Mouse (Mus musculus) left cerebral cortex, postnatal 25 days (tissue): ENCODE data around the gene BC005537. TPM values are rescaled to one million over a fixed set of nuclear protein-coding genes. Genes with fewer than 3 reads are reported as not detected.
"Not testable (repeated sequence)": the region's sequence is repeated elsewhere in the genome, so short reads cannot be mapped to it uniquely, and the experiment has no call there.

Source experiments
- DNase-seq, 2 experiments: peaks; one replicate each; pipeline ENCODE4 v3.0.0; 2022; ENCODE audit warnings: low spot score in 2 of 2, mixed read lengths in 1 of 2
- intact Hi-C: fragments of 180-260 bp; cut with DNase I; formaldehyde crosslinking; loops from one replicate; pipeline ENCODE4 v1.15.1; 2025
- total RNA-seq, 2 experiments: library from RNA; stranded (reverse); gene quantifications; 2 replicates each; pipeline ENCODE4 v1.2.3; 2021

Gene BC005537
- total RNA-seq, 2 experiments from 2014 or later, result 165 to 182 TPM

DNA sequence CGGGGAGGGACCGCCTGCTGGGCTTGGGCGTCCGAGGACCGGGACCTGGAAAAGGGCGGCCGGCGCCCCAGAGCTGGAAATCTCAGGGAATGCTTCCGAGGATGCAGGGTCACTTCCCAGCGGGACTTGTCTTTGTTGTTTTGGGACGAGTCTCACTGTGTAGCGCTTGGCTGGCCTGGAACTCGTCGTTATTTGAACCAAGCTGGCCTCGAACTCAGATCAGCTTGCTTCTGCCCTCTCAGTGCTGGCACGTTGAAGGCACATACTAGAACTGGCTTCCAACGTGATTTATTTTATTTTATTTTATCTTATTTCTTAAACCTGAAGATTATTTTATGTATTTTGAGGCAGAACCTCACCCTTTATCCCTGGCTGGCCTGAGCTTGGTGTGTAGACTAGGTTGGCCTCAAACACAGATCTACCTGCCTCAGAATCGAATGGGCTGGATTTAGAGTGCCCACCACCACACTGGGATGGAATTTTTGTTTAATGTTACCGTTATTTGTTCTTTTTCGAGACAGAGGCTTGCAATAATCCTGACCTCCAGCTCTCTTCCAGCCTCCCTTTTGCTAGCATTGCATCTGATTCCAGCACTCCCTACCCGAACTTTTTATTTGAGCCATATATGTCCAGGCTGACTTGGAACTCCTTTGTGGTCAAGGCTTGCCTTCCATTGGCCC, 30.8 kb downstream of the BC005537 start:
- intact Hi-C loops, result no loop called here
- DNase-seq, result no peak

DNA sequence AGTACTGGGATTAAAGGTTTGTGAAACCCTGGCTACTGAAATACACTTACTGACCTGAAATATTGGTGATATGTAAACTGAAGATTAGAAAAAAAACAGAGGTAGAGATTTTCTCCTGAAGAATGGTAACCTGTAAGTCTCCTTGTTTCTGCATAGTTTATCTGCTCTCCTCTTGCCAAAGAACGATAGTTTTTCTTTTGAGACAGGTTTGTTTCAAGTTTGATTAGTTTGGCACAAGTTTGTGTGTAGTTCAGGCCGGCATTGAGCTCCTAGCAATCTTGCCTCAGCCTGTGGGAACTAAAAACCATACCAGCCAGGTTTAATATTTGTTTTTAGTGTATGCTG, 31.3 kb downstream of the BC005537 start:
- no peak for DNase-seq
- intact Hi-C loops, result no loop called here

DNA sequence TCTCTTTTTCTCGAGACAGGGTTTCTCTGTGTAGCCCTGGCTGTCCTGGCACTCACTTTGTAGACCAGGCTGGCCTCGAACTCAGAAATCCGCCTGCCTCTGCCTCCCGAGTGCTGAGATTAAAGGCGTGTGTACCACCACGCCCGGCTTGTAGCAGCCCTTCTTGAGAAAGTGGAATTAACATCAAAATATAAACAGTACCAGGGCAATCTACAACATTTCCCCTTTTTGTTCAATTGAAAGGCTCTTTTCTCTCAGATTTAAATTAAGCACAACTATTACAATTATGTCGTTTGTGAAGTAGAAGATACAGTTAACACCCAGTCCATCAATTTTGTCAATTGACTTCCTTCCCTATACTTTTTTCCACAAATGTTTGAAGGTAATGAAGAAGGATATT, 36.3 kb downstream of the BC005537 start:
- intact Hi-C loops, DNase-seq: not testable (repeated sequence)

DNA sequence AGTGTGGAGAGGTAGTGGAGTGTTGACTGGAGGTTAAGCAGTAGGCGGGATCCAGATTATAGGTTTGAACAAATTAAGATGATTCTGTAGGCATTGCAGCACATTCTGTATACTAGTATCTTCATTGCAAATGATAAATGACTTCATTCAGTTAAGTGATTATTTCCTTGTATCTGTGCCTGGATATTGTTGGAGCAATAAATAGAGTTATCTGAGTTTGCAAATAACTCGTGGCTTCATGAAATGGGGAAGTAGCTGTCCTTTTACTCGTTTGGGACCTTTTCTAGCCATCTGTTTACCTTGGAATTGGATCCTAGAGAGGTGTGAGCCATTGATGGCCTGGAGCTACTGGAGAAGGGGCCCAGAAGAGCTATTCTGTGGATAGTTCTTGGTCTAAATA, 38.4 kb downstream of the BC005537 start:
- DNase-seq, result no peak
- intact Hi-C loops, result no loop called here

DNA sequence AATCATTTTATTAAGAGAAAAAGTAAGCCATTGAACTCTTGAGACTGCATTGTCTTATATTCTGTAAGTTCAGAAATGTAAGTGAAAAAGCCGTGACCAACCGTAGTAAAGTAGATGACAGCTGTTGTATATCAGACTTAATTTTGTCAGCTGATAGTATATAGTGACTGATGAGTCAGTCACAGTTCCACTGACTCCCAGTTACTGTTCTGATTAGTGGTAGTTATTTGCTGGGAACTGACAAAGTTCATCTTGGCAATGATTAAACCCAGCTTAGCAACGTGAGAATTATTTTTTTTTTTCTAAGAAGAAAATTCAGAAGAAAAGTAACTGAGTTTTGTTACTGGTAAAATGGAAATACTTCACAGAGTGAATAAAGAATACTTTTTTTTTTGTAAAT, 40.2 kb downstream of the BC005537 start:
- no peak for DNase-seq
- intact Hi-C loops, result no loop called here

DNA sequence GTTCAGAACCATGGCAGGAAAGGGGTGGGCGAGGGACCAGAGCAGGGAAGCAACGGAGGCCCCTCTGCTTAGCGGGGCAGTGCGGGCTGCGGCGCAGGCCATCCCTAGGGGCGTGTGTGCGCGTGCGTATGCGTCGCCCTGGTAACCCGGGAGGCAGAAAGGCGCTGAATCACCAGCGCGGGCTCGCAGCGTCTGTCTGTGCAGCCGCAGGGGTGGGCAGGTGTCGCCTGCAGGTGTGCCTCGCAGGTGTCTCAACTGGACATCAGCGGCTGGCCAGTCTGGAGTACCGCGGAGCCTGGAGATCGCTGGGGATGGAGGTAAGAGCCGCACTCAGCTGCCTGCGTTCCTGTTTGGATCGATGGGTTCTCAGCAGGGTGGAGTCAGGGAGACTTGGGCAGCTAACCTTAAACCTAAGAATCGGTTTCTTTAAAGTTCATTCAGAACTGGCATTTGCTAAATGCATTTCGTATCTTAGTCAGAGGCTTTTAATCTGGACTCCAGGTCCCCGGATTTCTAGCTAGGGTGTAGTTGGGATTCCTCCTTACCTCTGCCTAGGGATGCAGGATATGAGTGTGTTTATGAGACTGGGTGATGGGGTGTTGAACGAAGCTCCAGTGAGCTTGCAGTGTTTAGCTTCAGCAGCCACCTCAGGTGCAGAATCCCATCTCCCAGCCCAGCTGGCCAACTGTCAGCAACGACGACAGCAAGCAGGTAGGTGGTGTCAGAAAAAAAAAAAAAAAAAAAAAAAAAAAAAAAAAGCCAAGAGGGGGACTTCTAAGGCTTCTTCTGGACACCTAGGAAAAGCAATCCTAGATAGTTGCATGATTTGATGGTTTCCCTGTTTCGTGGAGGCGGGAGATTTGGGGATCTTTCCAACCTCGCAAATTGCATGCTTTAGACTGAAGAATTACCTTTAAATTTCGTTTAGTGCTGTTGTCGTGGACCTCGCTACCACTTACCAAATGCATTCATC, 43.8 kb downstream of the BC005537 start, which contains the start of gene D130043K22Rik:
Gene D130043K22Rik (plus strand): TSS at position 153 of the 973 bp plus-strand sequence.
- peak; percentile 79 to 82 for DNase-seq
- intact Hi-C loops, result loop anchor here (2.0 kb wide), 1 partner anchor 14 kb away; the partner anchor contains the start of genes Acot13 and Tdp2

DNA sequence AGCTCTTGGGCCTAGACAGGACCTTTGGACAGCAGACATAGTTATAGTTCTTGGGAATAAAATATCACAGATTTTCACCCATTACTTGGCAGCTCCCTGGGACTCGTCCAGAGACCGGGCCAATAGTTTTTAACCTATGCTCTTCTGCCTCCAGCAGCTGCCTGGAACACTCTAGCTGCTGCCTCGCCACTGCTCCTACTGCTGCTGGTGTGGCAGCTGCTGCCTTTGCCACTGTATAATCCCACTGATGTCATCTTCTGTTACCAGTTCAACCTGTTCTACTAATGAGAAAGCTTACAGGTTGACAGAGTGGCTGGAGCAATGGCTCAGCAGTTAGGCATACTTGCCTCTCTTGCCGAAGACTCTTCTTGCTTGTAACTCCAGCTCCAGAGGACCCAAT, 47.9 kb downstream of the BC005537 start:
- intact Hi-C loops, result no loop called here
- DNase-seq, result no peak

DNA sequence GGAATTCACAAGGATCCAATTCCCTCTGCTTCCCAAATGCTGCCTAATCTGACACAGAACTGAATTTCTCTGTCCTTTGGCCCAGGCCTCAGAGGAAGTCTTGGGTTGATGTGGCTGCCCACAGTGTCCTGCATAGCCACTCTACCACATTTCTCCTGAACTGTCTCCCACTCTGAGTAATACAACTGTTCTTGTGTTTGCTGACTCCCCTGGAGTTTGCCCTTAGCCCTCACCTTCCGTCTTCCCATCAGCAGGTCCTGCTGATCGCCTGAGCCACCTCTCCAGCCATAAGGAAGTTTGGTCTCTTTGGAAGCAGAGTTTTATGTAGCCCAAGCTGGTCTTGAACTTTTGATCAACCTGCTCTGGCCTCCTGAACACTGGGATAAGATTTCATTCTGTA, 50.5 kb downstream of the BC005537 start:
- DNase-seq, result no peak
- intact Hi-C loops, result no loop called here

DNA sequence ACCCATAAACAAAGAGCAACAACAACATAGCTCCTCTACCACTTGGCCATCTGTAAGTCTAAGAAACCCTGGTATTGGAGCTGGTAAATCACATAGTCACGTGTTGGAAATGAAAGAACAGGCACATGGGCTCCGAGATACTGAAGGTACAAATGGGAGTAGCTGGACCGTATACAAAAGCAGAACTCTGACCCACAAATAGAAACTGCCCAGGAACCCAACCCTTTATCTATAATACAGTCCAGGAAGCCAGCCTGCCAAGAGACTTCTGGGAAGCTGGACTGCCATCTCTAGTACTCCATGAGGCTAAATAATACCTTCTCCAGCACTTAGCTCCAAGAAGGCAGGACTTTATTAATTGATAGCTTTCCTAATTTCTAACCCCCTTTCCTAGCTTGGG, 51.1 kb downstream of the BC005537 start:
- intact Hi-C loops, result no loop called here
- no peak for DNase-seq

DNA sequence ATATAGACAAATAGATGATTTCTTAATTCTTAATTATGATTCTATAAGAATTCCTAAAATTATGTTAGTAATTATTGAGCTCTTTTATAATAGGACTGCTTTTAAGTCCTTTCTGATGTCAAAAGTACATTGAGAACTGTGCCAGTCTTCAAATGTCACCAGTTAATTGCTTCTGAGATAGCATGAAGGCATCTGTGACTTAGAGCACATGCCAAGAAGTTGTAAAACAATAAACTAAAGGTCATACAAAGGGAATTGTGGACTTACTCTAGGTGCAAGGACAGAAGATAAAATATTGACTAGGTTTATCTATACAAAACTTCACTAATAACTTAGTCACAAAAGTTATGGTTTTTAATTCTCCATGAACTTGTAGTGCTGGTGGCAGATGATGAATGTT, 57.7 kb downstream of the BC005537 start:
- no peak for DNase-seq
- intact Hi-C loops, result no loop called here

DNA sequence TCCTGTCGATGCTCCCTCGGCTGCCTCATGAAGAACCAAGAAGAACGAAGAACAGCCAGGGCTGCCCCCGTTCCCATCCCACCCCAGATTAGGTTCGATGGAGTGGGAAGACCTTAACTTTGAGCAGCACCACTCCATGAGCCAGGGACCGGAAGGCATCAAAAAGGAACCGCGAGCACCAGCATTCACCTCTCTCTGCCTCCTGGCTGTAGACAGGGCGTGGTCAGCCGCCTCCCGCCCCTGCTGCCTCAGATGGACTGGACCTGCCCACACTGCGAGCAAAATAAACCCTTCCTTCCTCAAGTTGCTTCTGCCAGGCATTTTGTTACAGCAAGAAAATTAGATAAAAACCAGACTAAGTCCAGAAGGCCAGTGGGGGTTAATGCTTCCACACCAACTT, 59.6 kb downstream of the BC005537 start:
- DNase-seq, result no peak
- intact Hi-C loops, result no loop called here

DNA sequence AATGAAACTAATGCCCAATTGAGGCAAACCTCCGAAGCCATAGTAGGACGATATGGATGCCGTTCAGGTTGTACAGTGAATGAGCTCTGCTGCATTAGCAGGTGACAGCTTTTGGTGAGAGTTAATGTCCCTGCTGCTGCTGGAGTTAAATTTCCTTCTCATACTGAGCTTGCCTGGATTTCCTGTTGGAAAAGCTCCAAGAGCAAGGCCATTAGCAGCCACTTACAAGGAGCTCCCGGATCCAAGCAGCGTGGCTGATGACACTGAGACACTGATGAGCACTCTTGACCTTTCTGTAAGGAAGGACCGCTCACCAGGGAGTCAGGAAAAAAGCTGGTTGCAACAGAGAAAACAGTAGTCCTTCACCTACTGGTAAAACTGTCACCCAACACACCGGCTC, 60.6 kb downstream of the BC005537 start:
- intact Hi-C loops, result no loop called here

DNA sequence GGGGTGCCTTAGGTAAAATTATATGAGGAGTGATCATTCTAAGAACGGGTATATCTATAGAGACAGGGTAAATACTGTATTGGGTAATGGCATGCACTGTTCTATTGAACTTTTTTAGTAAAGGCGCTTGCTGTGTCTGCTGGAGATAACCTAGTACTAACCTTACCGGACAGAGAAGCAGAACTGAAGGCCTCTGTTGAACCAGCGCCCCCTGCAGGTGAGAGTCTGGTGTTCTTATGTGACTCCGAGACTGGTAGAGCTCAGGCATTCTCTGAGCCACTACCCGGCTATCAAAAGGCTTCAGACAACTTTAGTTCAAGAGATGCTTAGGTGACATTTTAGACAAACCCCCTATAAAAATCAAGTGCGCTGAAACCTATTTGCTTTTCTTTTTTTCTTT, 61.1 kb downstream of the BC005537 start:
- DNase-seq, result peak; percentile 17 to 40
- intact Hi-C loops, result no loop called here

More for the DNA sequence above, 60.6 kb downstream of the BC005537 start:
- no peak for DNase-seq

Other genes starting within 250 kb of the BC005537 start
- gene Ripor2, start 219.5 kb upstream of the BC005537 start, total RNA-seq, result 10 to 100 TPM; 65.7 to 68.9 TPM
- gene Armh2, start 60.4 kb upstream of the BC005537 start, total RNA-seq, result not detected
- 1 to 10 TPM; 3.4 to 4.6 TPM for gene Gmnn, start 39.7 kb upstream of the BC005537 start, total RNA-seq
- gene Acot13, start 29.9 kb downstream of the BC005537 start, total RNA-seq, result 10 to 100 TPM; 72.3 to 79.9 TPM
- gene Tdp2, start 30.0 kb downstream of the BC005537 start, total RNA-seq, result 10 to 100 TPM; 17.9 to 20.8 TPM
- 10 to 100 TPM; 29.0 to 30.8 TPM for gene D130043K22Rik, start 43.5 kb downstream of the BC005537 start, total RNA-seq
- gene Aldh5a1, start 136.0 kb downstream of the BC005537 start, total RNA-seq, result 10 to 100 TPM; 54.2 to 58.7 TPM
- gene Gpld1, start 141.5 kb downstream of the BC005537 start, total RNA-seq, result 10 to 100 TPM; 15.4 to 17.9 TPM
- gene Mrs2, start 218.7 kb downstream of the BC005537 start, total RNA-seq, result 10 to 100 TPM; 54.3 to 55.2 TPM